Mouse (Mus musculus) CD4-positive helper T cell, adult 2 months (primary cell): ENCODE results near the gene Rnf212b.

Experiments
- DNase-seq: peaks from one replicate; pipeline ENCODE4 v3.0.0-alpha.2; 2012; ENCODE audit warnings: low read depth, missing footprints, low spot score

The Rnf212b gene

DNA sequence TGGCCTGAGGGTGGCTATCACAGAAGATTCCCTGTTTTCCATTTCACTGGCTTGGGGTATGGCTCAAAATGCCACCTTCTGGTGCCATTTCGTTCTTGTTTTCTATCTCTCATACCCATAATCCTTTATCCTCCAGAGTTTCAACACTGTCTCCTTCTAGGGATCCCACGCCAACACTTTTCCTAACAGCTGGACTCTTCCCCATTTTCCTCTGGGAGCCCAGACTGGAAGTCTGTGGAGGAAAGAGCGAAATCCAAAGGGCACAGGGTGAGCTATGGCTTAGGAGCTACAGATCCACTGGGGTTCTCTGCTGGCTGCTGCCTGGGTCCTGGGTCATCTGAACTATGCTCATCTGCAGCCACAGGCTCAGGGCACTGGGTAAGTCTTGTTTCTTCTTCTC is 60.2 kb downstream of the Rnf212b start:
- DNase-seq = no peak

DNA sequence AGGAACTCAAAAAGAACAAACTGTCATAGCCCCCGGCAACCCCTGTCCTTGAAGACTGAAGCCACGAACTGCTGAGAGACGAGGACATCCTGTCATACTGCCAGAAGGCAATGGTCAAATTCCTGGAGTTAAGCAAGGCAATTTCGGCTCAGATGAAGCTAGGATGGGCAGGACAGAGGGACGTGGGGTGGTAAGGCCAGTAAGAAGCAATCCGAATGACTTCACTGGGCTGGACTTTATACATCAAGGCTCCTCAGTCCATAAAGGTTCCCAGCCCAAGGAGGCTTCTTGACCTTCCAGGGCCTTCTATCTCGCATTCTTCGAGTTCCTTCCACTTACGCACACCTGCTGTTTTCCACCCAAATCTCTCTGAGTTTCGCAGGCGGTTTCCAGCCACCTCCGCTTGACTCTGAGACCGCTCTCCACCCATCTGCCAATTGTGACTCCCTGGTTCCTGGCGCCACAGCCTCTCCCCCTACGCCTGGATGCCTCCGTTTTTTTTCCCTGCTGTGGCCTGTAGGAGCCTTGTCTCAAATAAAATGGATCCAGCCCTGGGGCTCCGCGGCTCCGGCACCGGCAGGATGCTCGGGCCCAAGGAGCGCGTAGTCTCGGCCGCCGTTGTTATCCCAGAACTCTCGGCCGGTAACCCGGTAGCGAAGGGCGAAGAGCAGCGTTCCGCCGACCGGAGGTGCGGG is 62.0 kb downstream of the Rnf212b start:
- DNase-seq = no peak

DNA sequence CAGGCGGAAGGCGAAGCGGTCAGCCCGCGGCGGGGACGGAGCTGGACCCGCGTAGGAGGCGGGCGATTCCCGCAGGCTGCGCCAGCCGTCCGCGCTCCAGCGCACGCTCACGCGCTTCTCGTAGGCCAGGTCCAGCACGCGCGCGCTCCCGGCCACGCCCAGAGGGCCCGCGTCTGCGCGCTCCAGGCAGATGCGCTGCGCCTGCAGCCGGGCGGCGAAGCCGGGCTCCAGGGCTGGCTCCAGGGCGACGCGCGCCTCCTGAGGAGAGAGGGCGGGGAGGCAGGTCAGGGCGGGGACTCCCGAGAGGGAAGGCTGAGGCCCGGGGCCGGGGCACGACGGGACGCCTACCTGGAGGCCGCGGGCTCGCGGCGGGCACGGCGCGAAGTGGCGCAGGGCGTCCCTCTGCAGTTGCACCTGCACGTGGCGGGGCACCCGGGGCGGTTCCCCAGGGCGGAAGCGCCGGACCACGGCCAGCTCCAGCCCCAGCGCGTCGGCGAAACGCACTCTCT is 62.7 kb downstream of the Rnf212b start:
- DNase-seq = peak; percentile 92

DNA sequence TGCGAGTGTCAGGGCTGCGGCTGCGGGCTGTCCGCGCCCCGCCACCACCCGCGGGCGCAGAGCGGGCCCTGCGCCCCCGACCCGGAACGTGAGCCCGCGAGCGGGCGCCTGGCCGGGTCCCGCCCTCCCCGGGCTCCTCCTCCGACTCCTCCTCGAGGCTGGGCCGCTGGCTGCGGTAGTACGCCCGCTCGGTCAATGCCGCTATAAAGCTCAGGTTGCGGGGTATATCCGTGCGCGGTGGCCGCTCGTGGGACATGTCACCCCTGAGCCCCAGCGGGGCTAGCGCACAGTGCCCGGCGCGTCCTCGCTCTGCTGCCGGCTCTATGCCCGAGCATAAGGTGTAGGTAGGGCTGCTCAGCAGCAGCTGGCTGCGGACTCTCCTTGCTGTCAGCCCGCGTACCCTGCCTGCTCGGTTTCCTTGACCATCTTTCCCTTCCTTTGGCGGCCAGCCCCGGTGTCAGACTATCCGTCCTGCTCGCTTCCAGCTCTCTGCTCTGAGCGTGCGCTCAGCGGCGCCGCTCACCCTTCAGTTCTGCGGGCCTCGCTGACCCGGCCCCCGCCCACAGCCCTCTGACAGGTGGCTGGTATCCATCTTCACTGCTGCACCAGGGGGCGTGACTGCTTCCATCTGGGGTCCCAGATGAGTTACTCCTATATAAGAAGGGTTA is 63.2 kb downstream of the Rnf212b start, which contains the start of gene Ppp1r3e:
Ppp1r3e (minus strand) TSS at position 503 of the 668 bp plus-strand sequence.
- peak; percentile 84 for DNase-seq

DNA sequence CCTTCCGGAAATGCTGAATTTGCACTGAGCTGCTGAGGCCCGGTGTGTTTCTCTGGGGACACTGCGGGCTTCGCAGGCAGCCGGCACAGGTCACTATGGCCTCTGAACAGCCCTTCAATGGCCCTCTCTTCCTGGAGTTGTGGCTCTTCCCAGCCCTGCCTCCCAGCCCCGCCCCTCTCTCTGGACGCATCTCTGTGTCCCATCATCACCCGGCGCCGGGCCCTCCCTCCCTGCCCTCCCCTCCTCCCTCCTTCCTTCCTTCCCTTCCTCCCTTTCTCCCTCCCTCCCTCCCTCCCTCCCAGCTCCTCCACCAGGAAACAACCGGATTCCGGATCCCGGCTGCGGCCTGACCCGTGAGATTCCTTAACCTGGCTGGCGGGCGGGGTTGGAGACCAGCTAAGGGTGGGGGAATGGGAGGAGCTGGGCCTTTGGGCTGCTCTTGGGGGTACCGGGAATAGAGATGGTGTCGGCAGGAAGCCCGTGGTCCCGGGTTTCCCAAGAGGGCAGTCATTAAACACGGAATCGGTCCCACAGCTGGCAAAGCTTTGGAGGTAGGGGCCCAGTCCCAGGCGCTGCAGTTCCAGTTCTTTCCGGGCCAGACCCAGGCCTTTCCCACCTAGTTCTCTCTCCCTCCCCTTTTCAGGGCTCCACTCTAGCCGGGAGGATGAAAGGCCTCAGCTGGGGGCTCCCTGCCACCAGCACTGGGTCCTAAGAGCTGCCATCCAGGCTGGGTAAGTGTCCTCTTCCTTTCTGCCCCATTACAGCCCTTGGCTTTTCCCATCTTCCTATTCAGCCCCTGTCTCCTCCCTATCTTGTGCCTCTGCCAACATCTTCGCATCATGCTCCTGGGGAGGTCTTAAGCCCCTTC is 69.4 kb downstream of the Rnf212b start, which contains the start of the genes Bcl2l2 and Gm20521:
Bcl2l2 (plus strand) TSS at position 224 of the 868 bp plus-strand sequence.
Gm20521 (plus strand) TSS at position 288 of the 868 bp plus-strand sequence.
- peak; percentile 56 for DNase-seq

DNA sequence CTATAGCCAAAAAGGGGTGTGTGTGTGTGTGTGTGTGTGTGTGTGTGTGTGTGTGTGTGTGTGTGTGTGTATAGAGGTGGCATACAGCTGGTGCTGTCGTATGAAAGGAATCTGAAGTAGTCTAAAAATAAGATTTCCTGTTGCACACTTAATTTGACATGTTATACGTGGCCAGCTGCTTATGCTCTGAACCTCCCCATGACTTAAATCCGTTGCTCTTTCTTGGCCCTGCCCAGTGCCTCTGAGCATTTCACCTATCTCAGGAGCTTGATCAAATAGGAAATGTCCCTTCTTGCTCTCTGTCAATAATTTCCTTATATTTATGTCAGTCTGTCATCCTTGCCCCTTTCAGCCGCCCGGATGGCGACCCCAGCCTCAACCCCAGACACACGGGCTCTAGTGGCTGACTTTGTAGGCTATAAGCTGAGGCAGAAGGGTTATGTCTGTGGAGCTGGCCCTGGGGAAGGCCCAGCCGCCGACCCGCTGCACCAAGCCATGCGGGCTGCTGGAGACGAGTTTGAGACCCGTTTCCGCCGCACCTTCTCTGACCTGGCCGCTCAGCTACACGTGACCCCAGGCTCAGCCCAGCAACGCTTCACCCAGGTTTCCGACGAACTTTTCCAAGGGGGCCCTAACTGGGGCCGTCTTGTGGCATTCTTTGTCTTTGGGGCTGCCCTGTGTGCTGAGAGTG is 70.2 kb downstream of the Rnf212b start:
- DNase-seq = no peak

DNA sequence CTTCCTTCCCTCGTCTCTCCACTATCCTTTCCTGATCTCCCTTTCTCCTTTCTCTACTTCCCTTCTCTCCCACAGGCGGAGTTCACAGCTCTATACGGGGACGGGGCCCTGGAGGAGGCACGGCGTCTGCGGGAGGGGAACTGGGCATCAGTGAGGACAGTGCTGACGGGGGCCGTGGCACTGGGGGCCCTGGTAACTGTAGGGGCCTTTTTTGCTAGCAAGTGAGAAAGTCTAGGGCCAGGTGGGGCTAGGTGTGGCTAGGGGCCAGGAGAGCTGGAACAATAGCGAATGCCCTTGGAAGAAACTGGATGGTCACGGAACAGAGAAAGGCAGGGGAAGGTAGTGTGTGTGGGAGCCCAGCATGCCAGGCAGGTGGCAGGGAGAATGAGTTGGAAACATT is 71.4 kb downstream of the Rnf212b start:
- no peak for DNase-seq

DNA sequence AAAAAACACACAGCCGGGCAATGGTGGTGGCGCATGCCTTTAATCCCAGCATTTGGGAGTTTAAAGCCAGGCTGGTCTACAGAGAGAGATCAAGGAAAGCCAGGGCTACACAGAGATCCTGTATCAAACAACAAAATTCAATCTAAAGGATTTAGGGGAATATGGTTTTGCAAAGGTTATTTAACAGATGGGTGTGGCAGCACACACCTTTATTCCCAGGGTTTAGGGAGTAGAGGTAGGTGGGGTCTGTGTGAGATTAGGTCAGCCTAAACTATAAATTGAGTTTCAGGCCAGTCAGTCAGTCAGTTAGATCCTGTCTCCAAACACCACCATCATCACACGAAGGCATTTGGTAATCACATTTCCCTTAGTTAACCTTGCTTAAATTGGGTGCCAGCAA is 78.3 kb downstream of the Rnf212b start, which contains the start of gene Pabpn1:
Pabpn1 (plus strand) TSS at position 301 of the 400 bp plus-strand sequence.
- DNase-seq = no peak

DNA sequence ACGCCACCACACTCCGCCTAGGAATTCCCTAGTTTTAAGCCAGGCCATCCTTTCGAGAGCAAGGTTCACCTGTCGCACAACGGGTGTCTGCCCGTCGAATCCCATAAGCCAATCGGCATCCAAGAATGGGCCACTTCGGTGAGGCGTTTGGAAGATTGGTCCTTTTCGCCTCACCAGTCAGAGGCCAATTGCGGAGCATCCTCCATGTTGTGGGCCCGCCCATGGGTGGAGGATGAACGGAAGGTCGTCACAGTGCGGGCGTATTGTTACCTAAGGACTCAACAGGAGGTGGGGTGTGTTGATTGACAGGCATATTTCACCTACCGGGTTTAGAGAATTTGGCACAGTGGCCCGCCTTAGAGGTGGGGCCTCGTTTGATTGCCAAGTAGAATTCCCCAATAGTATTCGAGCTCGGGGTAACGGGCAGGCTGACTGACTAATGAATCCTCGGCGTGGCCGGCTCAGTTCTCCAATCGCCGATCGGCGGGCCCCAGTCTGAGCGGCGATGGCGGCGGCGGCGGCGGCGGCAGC is 79.8 kb downstream of the Rnf212b start:
- peak; percentile 100 for DNase-seq

DNA sequence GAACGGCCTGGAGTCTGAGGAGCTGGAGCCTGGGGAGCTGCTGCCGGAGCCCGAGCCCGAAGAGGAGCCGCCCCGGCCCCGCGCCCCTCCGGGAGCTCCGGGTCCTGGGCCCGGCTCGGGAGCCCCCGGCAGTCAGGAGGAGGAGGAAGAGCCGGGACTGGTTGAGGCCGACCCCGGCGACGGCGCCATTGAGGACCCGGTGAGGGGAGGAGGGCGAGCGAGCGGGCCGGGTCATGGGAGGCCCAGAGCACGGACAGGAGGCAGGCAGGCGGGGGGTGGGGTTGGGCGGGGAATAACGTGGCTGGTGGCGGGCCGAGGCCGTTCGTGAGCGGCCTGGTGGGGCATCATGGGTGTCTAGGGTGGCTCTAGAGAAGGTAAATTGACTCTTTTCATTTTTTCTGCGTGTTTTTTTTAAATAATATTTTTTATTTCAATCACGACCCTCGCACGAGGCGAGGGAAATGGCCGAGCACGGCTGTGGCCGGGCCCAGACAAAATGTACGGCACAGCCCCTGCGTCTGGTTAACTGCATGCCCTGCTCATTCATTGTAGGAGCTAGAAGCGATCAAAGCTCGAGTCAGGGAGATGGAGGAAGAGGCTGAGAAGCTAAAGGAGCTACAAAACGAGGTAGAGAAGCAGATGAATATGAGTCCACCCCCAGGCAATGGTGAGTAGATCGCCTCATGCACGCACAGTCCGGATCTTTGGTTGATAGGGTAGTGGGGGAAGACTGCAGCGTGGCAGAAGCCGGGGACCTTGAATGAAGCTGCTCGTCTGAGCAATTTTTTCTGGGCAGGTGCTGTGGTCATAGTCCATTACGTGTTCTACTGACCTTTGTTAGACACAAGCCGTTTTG is 80.6 kb downstream of the Rnf212b start:
- DNase-seq = no peak

DNA sequence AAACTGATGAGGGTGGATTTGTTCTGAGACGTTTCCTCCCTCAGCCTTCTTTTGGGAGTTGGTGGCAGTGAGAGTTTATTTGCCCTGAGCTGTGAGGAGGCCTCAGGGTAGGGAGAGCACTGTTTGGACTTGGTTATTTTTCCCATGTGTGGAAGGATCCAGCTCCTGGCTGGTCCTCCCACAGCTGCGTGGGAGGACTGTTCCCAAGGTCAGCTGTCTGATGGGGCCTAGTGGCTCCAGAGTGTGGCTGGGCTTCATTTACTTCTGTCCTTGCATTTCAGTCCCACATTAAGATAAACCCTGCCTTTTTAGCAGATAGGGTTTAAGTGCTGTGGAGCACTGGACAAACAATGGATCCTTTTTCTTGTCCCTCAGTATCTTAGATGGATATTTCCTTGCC is 83.5 kb downstream of the Rnf212b start:
- DNase-seq = no peak

DNA sequence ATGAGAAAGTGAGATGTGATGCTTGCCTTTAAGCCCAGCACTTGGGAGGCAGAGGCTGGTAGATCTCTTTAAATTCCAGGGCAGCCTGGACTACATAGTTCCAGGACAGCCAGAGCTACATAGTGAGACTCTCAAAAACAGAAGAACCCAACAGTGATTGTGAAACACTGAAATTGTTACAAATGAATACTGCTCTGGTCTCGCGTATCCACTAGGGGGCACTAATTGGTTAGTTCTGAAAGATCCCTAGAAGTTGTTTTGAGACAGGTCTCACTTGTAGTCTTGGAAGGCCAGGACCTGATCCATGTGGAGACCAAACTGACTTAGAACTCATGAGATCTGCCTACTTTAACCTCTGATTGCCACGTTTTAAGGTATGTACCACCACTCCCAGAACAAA is 86.4 kb downstream of the Rnf212b start:
- DNase-seq = peak; percentile 65

DNA sequence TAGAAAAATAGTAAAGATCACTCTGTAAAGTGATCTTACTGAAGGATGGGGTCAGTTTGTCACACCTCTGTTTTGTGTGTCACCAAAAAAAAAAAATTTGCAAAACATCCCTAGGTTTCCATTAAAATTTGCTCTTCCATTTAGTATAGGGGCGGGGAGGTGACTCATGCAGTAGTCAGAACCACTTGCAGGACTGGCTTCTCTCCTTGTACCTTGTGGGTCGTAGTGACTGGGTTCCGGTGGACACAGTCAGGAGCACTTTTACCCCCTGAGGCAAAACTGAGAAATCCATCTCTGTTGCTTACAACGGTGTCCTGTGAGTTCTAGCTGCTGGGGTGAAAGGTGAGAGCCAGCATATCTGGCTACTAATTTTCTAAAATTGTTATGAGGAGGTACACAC is 89.7 kb downstream of the Rnf212b start:
- DNase-seq = no peak
